Mouse (Mus musculus): ENCODE data around the gene Glb1l3. TPM values are rescaled to one million over a fixed set of nuclear protein-coding genes. Genes with fewer than 3 reads are reported as not detected.

Glb1l3 gene
- polyA plus RNA-seq (2014; fragmentation: Illumina TruSeq; extraction: RNeasy Lipid Tissue Mini Kit (QIAGEN cat#74804); ENCODE audit: low replicate concordance), result not detected

DNA sequence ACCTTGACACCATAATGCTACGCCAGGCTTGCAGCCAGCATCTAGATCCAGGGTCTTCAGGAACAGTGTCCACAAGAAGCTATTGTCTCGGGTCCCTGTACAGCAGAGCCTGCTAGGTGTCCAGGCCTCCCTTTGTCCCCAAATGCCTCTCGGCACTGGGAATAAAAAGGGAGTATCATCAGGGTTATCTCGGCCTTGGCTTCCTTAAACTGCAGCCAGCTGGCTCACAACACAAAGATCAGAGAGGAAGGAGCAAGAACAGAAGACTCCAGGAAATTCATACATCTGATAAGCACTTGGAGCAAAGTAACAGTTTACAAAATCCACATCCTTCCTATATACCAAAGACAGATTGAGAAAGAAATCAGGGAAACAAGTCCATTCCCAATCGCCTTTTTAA lies at the start of gene Glb1l3:
Gene Glb1l3, minus strand, starts transcription at position 140 of the 400 bp plus-strand sequence.

DNA sequence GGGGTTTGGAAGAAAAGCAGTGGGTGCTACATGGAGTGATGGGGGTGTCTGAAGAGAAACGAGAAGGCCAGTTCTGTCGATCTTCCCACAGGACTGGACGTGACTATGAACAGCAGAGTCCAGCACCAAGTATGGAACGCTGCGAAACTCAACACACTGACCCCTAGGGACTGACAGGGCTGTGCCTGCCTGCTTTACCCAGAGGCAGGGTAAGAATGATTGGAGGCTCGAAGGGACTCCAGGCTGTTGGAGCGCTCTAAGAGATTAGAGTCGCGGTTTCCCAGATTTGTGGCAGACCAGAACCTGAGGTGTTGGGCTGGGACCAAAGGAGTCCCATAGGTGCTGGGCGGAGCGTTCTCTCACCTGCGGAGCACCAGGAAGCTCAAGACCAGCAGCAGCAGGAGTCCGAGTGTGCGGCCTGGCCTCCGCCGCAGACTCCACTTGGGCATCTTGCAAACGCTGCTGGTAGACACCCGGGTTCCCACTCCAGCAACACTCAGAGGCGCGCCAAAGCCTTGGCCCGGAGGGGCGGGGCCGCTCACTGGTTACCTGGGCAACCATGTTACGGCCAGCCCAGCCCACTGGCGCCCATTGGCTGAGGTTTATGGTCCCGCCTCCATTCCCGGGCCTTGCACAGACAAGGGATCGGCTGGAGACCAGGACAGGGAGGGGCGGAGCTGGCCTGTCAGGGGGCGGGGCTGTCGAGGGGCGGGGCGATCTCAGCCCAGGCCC lies 54.6 kb downstream of the Glb1l3 start, which contains the start of gene Glb1l2:
Gene Glb1l2, minus strand, starts transcription at position 534 of the 732 bp plus-strand sequence.

Other genes starting within 250 kb of the Glb1l3 start
- gene B3gat1, start 127.2 kb downstream of the Glb1l3 start, polyA plus RNA-seq (2014; fragmentation: Illumina TruSeq; extraction: RNeasy Lipid Tissue Mini Kit (QIAGEN cat#74804); ENCODE audit: low replicate concordance), result not detected
- gene Glb1l2, start 54.4 kb downstream of the Glb1l3 start, polyA plus RNA-seq (2014; fragmentation: Illumina TruSeq; extraction: RNeasy Lipid Tissue Mini Kit (QIAGEN cat#74804); ENCODE audit: low replicate concordance), result 1.5 TPM
- gene Gm1110, start 62.2 kb upstream of the Glb1l3 start, polyA plus RNA-seq (2014; fragmentation: Illumina TruSeq; extraction: RNeasy Lipid Tissue Mini Kit (QIAGEN cat#74804); ENCODE audit: low replicate concordance), result not detected
- gene Acad8, start 138.7 kb upstream of the Glb1l3 start, polyA plus RNA-seq (2014; fragmentation: Illumina TruSeq; extraction: RNeasy Lipid Tissue Mini Kit (QIAGEN cat#74804); ENCODE audit: low replicate concordance), result 10.7 TPM
- 34.0 TPM for gene Thyn1, start 138.8 kb upstream of the Glb1l3 start, polyA plus RNA-seq (2014; fragmentation: Illumina TruSeq; extraction: RNeasy Lipid Tissue Mini Kit (QIAGEN cat#74804); ENCODE audit: low replicate concordance)
- gene Vps26b, start 169.2 kb upstream of the Glb1l3 start, polyA plus RNA-seq (2014; fragmentation: Illumina TruSeq; extraction: RNeasy Lipid Tissue Mini Kit (QIAGEN cat#74804); ENCODE audit: low replicate concordance), result 24.5 TPM
- gene Ncapd3, start 169.3 kb upstream of the Glb1l3 start, polyA plus RNA-seq (2014; fragmentation: Illumina TruSeq; extraction: RNeasy Lipid Tissue Mini Kit (QIAGEN cat#74804); ENCODE audit: low replicate concordance), result 29.7 TPM

Measured in small intestine, adult 10 weeks (tissue).